Mouse (Mus musculus) forebrain, embryonic 15.5 days (tissue): ENCODE measurements around the gene Scrg1. TPM values are rescaled to one million over a fixed set of nuclear protein-coding genes. Genes with fewer than 3 reads are reported as not detected.
"Not testable (repeated sequence)": the region's sequence is repeated elsewhere in the genome, so short reads cannot be mapped to it uniquely, and the experiment has no call there.

Experiments used
- ATAC-seq: fragments of 200-750 bp; cut with Nextera tagmentation; replicated peaks from 2 replicates; pipeline ENCODE4 v1.8.0; 2017; ENCODE audit warnings: mild to moderate bottlenecking, moderate TSS enrichment, moderate library complexity
- H3K27ac ChIP-seq: fragments of 300-500 bp; sonication (generic); replicated peaks from 2 replicates; pipeline ENCODE4 v1.5.1; 2015; ENCODE audit warnings: mild to moderate bottlenecking, inconsistent platforms
- H3K27me3 ChIP-seq: fragments of 300-500 bp; sonication (generic); 2 replicates; pipeline ENCODE4 v1.6.1; 2015; ENCODE audit warnings: inconsistent platforms
- H3K36me3 ChIP-seq: fragments of 300-500 bp; sonication (generic); 2 replicates; pipeline ENCODE4 v1.6.1; 2015; ENCODE audit warnings: mild to moderate bottlenecking, inconsistent platforms
- H3K4me1 ChIP-seq: fragments of 300-500 bp; sonication (generic); 2 replicates; pipeline ENCODE4 v1.6.1; 2015; ENCODE audit warnings: inconsistent platforms
- H3K4me2 ChIP-seq: fragments of 300-500 bp; sonication (generic); replicated peaks from 2 replicates; pipeline ENCODE4 v1.6.1; 2015; ENCODE audit warnings: mild to moderate bottlenecking, inconsistent platforms
- H3K4me3 ChIP-seq: fragments of 300-500 bp; sonication (generic); 2 replicates; pipeline ENCODE4 v1.5.1; 2015; ENCODE audit warnings: mild to moderate bottlenecking, inconsistent platforms
- H3K9ac ChIP-seq: fragments of 300-500 bp; sonication (generic); replicated peaks from 2 replicates; pipeline ENCODE4 v1.6.1; 2015; ENCODE audit warnings: mild to moderate bottlenecking, inconsistent platforms
- H3K9me3 ChIP-seq: fragments of 300-500 bp; sonication (generic); 2 replicates; pipeline ENCODE4 v1.6.1; 2016; ENCODE audit warnings: inconsistent platforms
- WGBS: fragments of 180-500 bp; shearing (Covaris S2); methylation state at CpG from one replicate; pipeline ENCODE4 v1.1.7; 2015; ENCODE audit warnings: mixed read lengths; 5-methylcytosine and 5-hydroxymethylcytosine counted together
- polyA plus RNA-seq: library from polyadenylated mRNA; unstranded; fragments of >200 nt; fragmentation: Nextera tagmentation; extraction: Ambion mirVana; gene quantifications from 2 replicates; pipeline ENCODE4 v1.2.1, GENCODE M21; 2015

Gene Scrg1
- polyA plus RNA-seq, 1 experiment from 2014 or later: 14.8 TPM

- Histone ChIP-seq H3K36me3 (no peaks in the 10 kb centered on the region), H3K4me3 (no peak overlapping the region), H3K27ac (no peak overlapping the region), H3K9ac (no peak overlapping the region), H3K27me3 (peaks cover 10% of the 10 kb centered on the region; the same call in 1 of the 2 replicates), H3K4me1 (peaks cover 9% of the 10 kb centered on the region), H3K4me2 (no peak overlapping the region), H3K9me3 (no peaks in the 10 kb centered on the region)
- no peak for ATAC-seq
- WGBS: 82% methylated on average over 11 of the region's 11 CpGs
Measured at GRCm38 (mm10) chr8:57430901-57431300, 24.8 kb upstream of the Scrg1 start.

GRCm38 (mm10) chr8:57432802-57433201 lies 22.9 kb upstream of the Scrg1 start:
- 87% methylated on average over 5 of the region's 5 CpGs for WGBS
- H3K4me2 ChIP-seq: no peak overlapping the region
- H3K4me1 ChIP-seq: peaks cover 15% of the 10 kb centered on the region
- H3K4me3 ChIP-seq: no peak overlapping the region
- no peak overlapping the region for H3K27ac ChIP-seq
- no peaks in the 10 kb centered on the region for H3K9me3 ChIP-seq
- ATAC-seq: no peak
- H3K27me3 ChIP-seq: peaks cover 10% of the 10 kb centered on the region; the same call in 1 of the 2 replicates
- H3K36me3 ChIP-seq: no peaks in the 10 kb centered on the region
- H3K9ac ChIP-seq: no peak overlapping the region

GRCm38 (mm10) chr8:57435768-57436436 lies 19.8 kb upstream of the Scrg1 start:
- peak overlapping the region; percentile 22 for H3K4me2 ChIP-seq
- H3K9me3 ChIP-seq: no peaks in the 10 kb centered on the region
- no peak overlapping the region for H3K4me3 ChIP-seq
- H3K36me3 ChIP-seq: no peaks in the 10 kb centered on the region
- 34% methylated on average over 18 of the region's 18 CpGs for WGBS
- ATAC-seq: peak; percentile 79
- no peak overlapping the region for H3K9ac ChIP-seq
- no peaks in the 10 kb centered on the region for H3K27me3 ChIP-seq
- H3K27ac ChIP-seq: peak overlapping the region; percentile 40
- H3K4me1 ChIP-seq: peaks cover 12% of the 10 kb centered on the region

GRCm38 (mm10) chr8:57436437-57436796 lies 19.3 kb upstream of the Scrg1 start:
- H3K9ac ChIP-seq: no peak overlapping the region
- H3K9me3 ChIP-seq: no peaks in the 10 kb centered on the region
- H3K4me2 ChIP-seq: peak overlapping the region; percentile 22; the same call in 1 of the 2 replicates
- H3K27me3 ChIP-seq: no peaks in the 10 kb centered on the region
- H3K27ac ChIP-seq: no peak overlapping the region
- 55% methylated on average over 9 of the region's 9 CpGs for WGBS
- H3K4me3 ChIP-seq: no peak overlapping the region
- no peaks in the 10 kb centered on the region for H3K36me3 ChIP-seq
- peak; percentile 64 for ATAC-seq
- peaks cover 12% of the 10 kb centered on the region for H3K4me1 ChIP-seq

- Histone ChIP-seq H3K4me1 (peaks cover 4% of the 10 kb centered on the region; the same call in 1 of the 2 replicates), H3K9me3 (no peaks in the 10 kb centered on the region), H3K4me3 (no peak overlapping the region), H3K4me2 (no peak overlapping the region), H3K27me3 (no peaks in the 10 kb centered on the region), H3K36me3 (no peaks in the 10 kb centered on the region), H3K27ac (no peak overlapping the region), H3K9ac (no peak overlapping the region)
- WGBS: 80% methylated on average over 4 of the region's 4 CpGs
- no peak for ATAC-seq
Measured at GRCm38 (mm10) chr8:57441131-57441530, 14.6 kb upstream of the Scrg1 start.

GRCm38 (mm10) chr8:57441556-57441955 lies 14.2 kb upstream of the Scrg1 start:
- Histone ChIP-seq H3K27me3 (no peaks in the 10 kb centered on the region), H3K4me3 (no peak overlapping the region), H3K27ac (no peak overlapping the region), H3K4me2 (no peak overlapping the region), H3K36me3 (no peaks in the 10 kb centered on the region), H3K4me1 (no peaks in the 10 kb centered on the region), H3K9me3 (no peaks in the 10 kb centered on the region), H3K9ac (no peak overlapping the region)
- WGBS: 84% methylated on average over 5 of the region's 5 CpGs
- no peak for ATAC-seq

GRCm38 (mm10) chr8:57443289-57443688 lies 12.4 kb upstream of the Scrg1 start:
- no peaks in the 10 kb centered on the region for H3K27me3 ChIP-seq
- H3K9me3 ChIP-seq: no peaks in the 10 kb centered on the region
- no peak overlapping the region for H3K4me3 ChIP-seq
- WGBS: 77% methylated on average over 4 of the region's 4 CpGs
- no peak for ATAC-seq
- H3K4me1 ChIP-seq: no peaks in the 10 kb centered on the region
- no peak overlapping the region for H3K9ac ChIP-seq
- no peaks in the 10 kb centered on the region for H3K36me3 ChIP-seq
- no peak overlapping the region for H3K27ac ChIP-seq
- H3K4me2 ChIP-seq: no peak overlapping the region

- not testable (repeated sequence) for ATAC-seq, H3K9ac ChIP-seq, H3K4me2 ChIP-seq, H3K36me3 ChIP-seq, H3K4me3 ChIP-seq, H3K27ac ChIP-seq, H3K9me3 ChIP-seq, H3K4me1 ChIP-seq, H3K27me3 ChIP-seq
- WGBS: 91% methylated on average over 5 of the region's 5 CpGs
Measured at GRCm38 (mm10) chr8:57445901-57446300, 9.8 kb upstream of the Scrg1 start.

GRCm38 (mm10) chr8:57450726-57451125 lies 5.0 kb upstream of the Scrg1 start:
- H3K36me3 ChIP-seq: no peaks in the 10 kb centered on the region
- no peak overlapping the region for H3K27ac ChIP-seq
- 77% methylated on average over 7 of the region's 7 CpGs for WGBS
- H3K27me3 ChIP-seq: no peaks in the 10 kb centered on the region
- no peaks in the 10 kb centered on the region for H3K9me3 ChIP-seq
- ATAC-seq: no peak
- H3K4me1 ChIP-seq: no peaks in the 10 kb centered on the region
- H3K4me3 ChIP-seq: no peak overlapping the region
- H3K9ac ChIP-seq: no peak overlapping the region
- H3K4me2 ChIP-seq: no peak overlapping the region

GRCm38 (mm10) chr8:57451896-57452295 lies 3.8 kb upstream of the Scrg1 start:
- Histone ChIP-seq H3K9ac (no peak overlapping the region), H3K4me1 (peaks cover 6% of the 10 kb centered on the region), H3K9me3 (no peaks in the 10 kb centered on the region), H3K4me2 (no peak overlapping the region), H3K4me3 (no peak overlapping the region), H3K27me3 (no peaks in the 10 kb centered on the region), H3K36me3 (no peaks in the 10 kb centered on the region), H3K27ac (no peak overlapping the region)
- 95% methylated on average over 4 of the region's 4 CpGs for WGBS
- ATAC-seq: no peak

- no peak overlapping the region for H3K4me3 ChIP-seq
- no peak overlapping the region for H3K27ac ChIP-seq
- H3K36me3 ChIP-seq: no peaks in the 10 kb centered on the region
- H3K9ac ChIP-seq: no peak overlapping the region
- H3K4me2 ChIP-seq: no peak overlapping the region
- peaks cover 13% of the 10 kb centered on the region for H3K4me1 ChIP-seq
- no peaks in the 10 kb centered on the region for H3K9me3 ChIP-seq
- 87% methylated on average over 2 of the region's 2 CpGs for whole genome bisulfite sequencing
- H3K27me3 ChIP-seq: no peaks in the 10 kb centered on the region
- no peak for ATAC-seq
Measured at GRCm38 (mm10) chr8:57453361-57453760, 2.4 kb upstream of the Scrg1 start.

- Histone ChIP-seq H3K4me1 (peaks cover 13% of the 10 kb centered on the region), H3K9ac (no peak overlapping the region), H3K4me3 (no peak overlapping the region), H3K4me2 (peak overlapping the region; percentile 1; the same call in 1 of the 2 replicates), H3K27me3 (no peaks in the 10 kb centered on the region), H3K27ac (peak overlapping the region; percentile 32), H3K9me3 (no peaks in the 10 kb centered on the region), H3K36me3 (no peaks in the 10 kb centered on the region)
- ATAC-seq: peak; percentile 79
- WGBS: 36% methylated on average over 6 of the region's 6 CpGs
Measured at GRCm38 (mm10) chr8:57457152-57457551, 1.4 kb downstream of the Scrg1 start.

GRCm38 (mm10) chr8:57457942-57458341 lies 2.2 kb downstream of the Scrg1 start:
- Histone ChIP-seq H3K9me3 (no peaks in the 10 kb centered on the region), H3K36me3 (no peaks in the 10 kb centered on the region), H3K27ac (no peak overlapping the region), H3K9ac (no peak overlapping the region), H3K4me2 (no peak overlapping the region), H3K4me1 (peaks cover 13% of the 10 kb centered on the region), H3K27me3 (no peaks in the 10 kb centered on the region), H3K4me3 (no peak overlapping the region)
- ATAC-seq: no peak
- WGBS: 67% methylated on average over 3 of the region's 3 CpGs
